Mouse (Mus musculus) adrenal gland, postnatal 36 days (tissue): ENCODE results near the gene Igf2bp1. TPM values are rescaled to one million over a fixed set of nuclear protein-coding genes. Genes with fewer than 3 reads are reported as not detected.

Experiments used
- DNase-seq, 2 experiments: peaks; one replicate each; pipeline ENCODE4 v3.0.0; 2021; ENCODE audit warnings: mixed read lengths in 1 of 2
- total RNA-seq, 2 experiments: library from RNA; stranded (reverse); gene quantifications; 2 replicates each; pipeline ENCODE4 v1.2.3; 2021

Igf2bp1 gene
- total RNA-seq, 2 experiments from 2014 or later: 2.1 to 4.7 TPM

DNA sequence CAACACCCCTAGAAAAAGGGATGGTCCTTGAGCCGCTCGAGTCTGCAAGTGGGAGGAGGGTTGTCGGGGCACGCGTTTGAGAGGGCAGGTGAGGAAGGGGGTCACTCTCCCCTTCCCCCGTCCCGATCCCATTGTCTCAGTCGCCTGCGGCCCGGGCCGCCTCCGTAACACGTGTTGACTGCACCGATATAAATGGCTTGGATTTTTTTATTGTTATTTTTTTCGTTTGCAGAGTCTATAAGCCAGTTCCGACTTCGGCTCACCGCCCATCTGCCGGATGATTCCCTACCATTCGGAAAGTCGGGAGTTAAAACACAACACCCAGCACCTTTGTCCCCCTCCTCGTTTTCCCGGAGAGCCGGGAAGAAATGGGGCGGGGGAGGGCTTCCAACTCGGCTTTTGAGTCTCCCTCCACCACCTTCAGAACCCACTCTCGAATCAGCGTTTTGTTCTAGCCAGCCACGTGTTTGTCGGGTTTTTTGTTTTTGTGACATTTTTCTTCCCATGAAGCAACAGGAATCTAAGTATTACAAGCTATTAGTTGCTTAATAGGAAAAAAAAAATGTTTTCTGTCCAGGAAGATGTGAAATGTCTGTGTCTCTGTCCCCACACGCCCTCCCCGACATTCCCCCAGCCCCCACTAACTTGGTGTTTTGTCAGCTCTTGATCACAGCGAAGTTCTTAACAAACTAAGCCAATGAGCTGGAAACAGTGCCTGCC is 1.9 kb upstream of the Igf2bp1 start:
- no peak for DNase-seq

DNA sequence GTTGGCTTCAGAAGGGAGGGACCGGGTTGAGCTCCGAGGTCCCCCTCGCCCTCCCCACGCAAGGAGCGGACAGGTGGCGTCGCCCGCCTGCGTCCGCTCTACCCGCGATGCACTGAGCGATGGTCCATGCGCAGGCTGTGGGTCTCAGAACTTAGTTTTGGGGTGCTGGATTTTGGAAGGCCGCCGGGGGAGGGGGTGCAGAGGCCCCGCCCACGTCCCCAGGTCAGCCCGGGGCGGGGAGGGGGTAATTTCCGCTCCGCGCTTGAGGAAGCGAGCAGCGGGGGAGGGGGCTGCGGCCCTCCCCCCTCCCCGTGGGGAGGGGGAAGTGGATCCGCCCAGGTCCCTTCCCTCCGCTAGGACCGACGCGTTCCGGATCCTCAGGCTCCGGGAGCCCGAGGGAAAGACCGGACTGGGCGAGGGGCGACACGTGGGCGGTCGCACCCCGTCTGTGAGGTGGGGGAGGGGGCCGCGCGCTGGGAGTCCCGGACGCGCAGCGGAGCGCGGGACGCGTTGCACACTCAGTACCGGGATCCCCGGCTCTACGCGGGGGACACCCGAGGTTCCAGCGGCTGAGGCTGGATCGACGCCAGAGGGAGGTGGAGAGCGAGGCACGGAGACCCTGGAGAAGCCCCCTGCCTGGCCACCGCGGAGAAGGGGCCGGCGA is 1.2 kb upstream of the Igf2bp1 start:
- DNase-seq: no peak

DNA sequence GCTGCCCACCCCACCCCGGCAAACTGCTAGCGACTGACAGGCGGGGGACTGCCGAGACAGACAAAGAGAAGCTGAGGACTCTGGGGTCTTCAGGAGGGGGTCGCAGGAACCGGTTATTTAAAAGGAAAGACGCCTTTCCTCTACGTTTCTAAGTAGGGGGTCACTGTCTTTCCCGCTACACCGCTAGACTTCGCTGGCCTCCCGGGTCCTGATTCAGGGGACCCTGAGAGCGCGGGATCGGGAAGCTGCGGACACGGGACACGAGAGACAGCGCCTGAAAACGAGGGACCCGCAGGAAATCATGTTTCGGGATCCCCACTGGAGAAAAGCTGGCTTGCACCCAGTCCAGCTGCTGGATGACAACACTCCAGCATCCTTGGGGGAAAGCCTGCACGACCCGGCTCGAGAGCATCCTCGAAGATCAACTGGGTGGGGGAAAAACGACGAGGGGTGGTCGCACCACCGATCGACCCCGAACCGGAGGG is 669 bp upstream of the Igf2bp1 start:
- DNase-seq: no peak

DNA sequence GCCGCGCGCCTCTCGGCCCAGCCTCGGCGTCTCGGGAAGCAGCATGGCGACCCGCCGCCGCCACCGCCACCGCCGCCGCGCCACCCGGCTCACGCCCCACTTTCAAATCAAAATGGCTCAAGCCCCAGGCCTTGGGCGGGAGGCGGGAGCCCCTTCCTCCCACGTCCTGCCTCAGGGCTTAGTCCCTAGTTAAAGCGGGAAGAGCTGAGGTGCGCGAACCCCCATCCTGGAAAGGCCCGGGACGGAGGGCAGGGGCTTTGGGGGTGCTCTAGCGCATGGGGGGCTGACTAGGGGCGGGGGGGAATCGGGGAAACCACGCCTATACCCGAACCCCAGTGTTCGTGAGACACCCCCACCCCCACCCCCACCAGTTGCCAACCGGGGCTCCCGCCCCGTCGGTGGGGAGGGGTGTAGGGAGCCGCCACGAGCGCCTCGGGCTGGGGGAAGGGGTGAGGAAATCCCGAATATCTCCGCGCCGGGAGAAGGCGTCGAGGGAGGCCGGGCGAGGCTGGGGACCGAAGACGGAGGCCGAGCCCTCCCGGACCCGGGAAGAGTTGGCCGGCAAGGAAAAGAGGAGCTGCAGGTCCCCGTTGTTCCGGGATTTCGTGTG is 842 bp downstream of the Igf2bp1 start:
- DNase-seq: peak in 1 of 2 experiments; percentile 25

DNA sequence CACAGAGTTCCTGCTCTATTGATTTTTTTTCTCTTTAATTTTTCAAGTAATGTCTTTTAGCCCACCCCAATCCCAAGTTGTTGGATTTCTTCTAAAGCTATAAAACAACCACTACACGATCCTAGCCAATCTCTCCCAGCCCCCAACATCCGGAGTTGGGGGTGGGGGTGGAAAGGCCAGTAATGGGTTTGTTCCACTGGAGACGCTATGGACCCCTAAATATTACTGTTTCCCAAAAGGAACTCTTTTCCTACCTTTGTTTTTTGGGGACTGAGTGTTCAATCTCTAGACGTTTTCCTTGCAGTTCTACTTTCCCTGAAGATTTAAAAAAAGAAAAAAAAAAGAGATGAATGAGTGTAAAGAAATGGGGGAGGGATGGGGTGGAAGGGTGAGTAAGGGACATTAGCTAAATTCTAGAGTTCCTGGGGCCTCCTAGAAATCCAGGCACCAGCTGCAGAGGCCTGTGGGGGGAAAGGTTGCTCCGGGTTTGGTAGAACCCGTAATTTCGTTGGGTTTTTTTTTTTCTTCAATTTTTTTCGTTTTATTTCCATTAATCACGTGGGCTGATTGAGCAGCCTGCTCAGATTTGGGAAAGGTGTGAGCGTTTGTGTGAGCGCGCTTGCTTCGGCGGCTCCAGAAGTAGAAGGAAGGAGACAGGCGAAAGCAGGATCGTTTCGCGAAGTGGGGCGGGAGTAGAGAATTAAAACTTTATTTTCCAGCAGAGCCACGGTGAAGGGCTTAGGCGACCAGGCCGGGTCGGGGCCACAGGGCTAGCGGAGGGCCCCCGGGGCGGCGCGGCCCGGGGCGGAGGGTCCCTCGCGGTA is 1.6 kb downstream of the Igf2bp1 start:
- no peak for DNase-seq

DNA sequence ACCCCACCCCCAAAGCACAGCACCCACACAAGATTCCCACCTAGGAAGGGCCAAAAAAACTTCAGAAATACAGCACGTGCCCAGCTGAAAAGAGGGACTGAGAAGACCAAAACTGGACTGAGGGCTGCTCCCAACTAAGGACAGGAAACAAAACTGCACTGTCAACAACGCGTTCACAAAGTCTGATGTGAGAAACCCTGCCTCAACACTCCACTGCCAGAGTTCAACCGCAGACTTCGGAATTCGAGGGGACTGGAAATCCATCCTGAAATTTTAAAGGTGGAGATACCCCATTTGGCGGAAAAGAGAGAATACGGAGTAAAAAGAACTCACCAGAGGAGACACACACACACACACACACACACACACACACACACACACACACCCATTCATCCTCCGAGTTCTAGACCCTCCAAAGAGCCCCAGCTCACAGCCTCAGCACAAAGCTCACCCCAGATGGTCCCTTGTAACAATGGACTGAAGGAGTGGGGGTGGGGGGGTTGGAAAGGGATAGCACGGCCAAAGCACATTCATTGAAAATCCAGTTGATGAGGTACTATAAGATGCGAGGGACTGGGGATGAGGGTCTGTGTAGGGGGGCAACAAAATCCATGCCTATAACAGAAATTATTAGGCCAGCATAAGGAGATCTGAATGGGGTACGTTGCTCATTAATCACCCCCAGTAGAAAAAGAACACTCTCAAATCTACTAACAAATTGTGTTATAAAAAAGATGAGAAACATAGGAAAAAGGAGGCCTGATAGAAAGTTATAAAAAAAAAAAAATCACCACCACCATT is 2.4 kb downstream of the Igf2bp1 start:
- DNase-seq: no peak

DNA sequence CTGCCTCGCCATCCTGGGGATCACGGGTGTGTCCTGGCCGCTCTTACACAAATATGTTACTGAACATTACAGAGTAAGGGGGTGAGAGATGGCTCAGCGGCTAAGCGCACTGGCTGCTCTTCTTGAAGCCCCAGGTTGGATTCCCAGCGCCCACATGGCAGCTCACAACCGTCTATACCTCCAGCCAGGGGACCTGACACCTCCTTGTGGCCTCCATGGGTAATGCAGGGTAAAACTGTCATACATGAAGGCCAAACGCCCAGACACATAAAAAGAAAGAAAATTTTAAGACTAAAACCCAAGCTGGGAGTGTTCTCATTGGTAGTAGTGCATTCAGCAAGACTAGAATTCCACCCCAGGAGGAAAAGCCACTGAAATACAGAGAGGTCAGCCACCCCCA is 11.6 kb downstream of the Igf2bp1 start:
- DNase-seq: no peak

DNA sequence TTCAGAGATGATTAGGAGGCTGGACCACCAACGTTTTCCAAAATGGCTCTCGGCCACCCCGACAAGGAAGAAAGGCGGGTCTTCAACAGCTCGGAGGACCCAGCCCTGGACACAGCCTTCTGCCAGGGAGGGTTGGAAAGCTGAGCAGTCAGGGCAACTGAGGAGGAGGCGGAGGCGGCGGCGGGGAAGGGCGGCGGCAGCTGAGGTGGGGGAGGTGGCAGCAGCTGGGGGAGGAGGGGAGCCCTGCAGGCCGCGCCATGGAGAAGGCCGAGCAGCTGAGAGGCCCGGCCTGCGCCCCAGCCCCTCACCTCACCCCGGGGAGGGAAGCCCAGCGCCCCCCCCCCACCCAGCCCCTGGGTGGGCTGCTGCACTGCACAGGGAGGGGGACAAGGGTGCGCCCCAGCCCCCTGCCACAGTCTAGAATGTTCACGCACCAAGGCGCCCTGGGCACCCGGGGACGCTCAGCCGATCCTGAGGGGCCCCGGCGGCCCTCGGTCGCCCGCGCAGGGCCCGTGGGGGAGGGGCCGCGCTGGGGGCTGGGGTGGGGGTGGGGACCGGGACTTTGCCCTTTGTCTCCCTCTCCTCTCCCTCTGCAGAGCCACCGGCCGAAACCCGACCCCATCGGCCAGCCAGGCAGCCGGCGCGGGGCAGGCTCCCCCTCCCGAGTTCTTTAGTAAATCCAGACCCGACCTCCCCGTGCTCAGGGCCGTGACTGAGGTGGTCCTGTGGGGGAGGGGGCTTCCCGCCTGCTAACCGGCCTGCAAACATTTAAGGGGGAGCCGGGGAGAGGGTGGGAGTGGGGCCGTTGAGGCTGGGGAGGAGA is 14.6 kb downstream of the Igf2bp1 start:
- peak; percentile 13 to 48 for DNase-seq

DNA sequence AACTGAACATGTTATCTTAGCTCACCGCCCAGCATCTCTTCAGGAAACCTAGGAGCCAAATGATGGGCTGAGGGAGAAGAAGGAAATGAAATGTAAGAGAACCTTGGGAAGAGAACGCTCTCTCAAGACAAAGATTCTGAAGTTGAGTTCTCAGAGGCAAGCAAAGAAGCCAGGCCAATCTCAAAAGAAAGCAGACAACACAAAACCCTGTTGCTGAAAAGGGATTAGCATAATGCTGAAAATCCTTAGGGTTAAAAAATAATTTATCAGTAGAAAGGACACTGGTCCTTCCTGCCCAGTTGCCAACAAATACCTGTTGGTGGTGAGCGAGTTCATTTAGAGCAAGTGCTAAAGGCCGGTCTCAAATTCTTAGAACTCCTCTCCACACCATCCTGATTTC is 15.3 kb downstream of the Igf2bp1 start:
- DNase-seq: no peak

DNA sequence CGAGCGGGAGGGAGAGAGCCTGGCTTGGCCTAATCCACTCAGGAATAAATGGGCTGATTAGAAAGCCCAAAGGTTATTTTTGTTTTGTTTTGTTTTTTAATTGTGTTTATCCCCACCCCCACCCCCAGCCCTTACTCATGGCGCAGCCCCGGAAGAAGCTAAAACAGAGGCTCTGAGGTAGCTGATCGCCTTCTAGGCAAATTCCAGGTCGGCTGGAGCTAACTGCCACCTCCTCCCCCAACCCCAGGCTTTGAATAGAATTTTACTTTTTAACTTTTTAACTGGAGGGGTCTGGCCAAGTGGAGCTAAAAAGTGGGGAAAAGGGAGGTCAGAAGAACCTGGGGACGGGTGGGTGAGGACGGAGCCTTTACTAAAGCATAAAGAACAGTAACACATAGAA is 15.9 kb downstream of the Igf2bp1 start:
- DNase-seq: no peak

DNA sequence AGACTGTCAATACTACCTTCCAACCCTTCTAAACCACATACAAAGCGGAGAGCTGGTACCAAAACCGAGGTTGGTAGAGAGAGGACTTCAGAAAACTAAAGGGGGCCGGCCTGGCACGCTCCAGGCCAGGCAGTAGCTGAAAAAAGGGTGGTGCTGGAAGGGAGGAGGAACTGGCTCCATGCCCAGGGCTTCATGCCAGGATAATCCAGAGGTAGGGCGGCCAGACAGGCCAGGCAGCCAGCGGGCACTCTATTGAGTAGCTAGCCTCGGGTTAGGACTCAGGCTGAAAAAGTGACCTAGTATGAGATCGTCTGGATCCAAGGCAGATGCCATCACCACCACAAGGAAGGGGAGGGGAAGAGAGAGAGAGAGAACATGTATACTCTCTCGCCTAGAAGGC is 17.2 kb downstream of the Igf2bp1 start:
- DNase-seq: peak; percentile 82 to 83

DNA sequence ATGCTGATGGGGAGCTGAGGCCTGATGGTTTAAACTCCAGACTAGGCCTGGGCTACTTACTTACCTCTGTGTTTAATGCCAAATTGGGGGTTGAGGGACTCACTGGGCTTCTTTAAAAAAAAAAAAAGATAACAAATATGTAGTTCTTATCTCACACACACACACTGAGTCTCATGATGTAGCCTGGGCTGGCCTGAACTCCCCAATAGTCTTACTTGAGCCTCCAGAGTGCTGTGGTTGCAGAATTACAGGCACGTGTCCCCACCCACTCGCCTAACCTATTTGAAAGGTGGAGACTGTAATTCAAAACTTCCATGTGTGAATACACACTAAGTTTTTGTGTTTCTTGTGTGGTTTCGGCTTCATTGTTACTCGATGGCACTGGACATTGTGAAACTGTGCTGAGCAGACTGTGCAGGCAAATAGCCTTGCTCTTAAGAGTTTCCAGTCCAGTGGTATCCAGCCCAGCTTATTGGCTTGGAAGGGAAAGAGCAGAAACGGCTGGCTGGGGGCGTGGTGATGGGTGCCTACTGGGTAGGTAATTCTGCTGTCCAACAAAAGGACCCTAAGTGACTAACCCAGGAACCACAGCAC is 17.8 kb downstream of the Igf2bp1 start:
- DNase-seq: peak in 1 of 2 experiments; percentile 10

DNA sequence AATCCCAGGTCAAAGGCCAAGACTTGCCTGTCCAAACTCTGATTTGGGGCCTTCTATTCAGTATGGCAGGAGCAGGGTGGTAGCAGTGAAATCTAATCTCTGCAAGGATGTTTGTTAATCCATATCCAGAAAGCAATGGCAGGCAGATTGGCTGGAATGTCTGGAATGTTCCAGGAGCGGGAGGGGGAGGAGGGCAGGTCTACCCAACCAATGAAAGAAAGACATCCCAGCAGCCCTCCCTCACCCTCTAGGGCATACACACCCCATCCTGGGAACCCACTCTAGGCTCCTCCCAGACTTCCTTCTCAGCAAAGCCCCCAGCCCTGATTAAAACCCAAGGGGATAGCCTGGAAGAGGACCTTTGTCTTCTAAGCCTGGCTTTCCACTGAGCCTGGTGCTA is 23.3 kb downstream of the Igf2bp1 start:
- DNase-seq: no peak

DNA sequence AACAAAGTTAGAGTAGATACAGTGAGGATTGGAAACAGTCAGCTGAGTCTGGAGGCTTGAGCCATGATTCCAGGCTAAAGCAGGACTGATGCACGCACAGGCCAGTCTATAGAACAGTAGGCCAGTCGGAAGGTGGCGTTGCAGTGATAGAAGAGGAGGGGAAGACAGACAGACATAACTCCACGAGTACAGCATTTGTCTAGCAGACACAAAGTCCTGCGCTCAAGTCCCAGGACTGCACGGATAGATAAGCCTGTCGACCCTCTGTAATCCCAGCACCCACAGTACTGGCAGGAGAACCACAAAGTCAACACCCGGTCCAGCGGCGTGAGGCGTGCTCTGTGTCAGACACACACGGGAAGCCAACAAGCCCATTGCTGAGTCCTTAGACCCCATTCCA is 23.9 kb downstream of the Igf2bp1 start:
- DNase-seq: no peak

DNA sequence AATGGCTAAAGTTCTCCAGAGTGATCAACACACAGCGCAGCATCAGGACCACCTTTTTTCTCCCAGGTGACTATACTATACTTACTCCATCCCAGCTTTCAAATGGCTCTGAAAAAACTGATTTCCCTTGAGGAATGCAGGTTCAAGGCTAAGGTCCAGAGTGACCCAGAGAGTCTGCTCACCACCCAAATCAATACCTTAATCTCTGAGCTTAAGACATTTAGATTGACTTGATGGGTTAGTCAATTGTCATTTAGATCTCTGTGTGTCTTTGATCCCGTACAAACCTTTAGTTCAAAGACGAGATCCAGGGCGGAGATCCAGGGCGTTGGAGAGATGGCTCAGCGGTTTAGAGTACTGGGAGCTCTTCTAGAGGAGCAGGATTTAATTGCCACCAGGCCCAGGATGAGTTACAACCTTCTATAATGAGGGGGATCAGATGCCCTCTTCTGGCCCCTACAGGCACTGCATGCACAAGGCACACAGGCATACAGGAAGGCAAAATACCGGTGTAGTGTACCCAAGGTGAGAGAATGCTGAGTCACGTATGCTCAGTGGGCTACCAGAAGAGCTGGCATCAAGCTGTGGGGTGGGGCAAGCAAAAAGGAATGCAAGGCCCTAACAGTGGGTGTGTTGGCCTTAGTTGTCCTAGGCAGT is 24.9 kb downstream of the Igf2bp1 start:
- peak; percentile 26 to 36 for DNase-seq

DNA sequence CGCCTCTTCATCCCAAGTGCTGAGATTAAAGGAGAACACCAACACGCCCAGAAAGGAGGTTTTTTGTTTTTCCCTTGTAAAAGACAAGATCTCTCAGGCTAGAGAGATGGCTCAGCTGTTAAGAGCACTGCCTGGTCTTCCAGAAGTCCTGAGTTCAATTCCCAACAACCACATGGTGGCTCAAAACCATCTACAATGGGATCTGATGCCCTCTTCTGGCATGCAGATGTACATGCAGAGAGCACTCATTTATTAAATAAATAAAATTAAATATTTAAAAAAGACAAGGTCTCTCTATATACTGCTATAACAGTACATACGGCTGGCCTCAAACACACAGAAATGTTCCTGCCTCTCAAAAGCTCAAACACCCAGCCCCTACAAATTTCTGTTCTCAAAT is 27.3 kb downstream of the Igf2bp1 start:
- DNase-seq: no peak

DNA sequence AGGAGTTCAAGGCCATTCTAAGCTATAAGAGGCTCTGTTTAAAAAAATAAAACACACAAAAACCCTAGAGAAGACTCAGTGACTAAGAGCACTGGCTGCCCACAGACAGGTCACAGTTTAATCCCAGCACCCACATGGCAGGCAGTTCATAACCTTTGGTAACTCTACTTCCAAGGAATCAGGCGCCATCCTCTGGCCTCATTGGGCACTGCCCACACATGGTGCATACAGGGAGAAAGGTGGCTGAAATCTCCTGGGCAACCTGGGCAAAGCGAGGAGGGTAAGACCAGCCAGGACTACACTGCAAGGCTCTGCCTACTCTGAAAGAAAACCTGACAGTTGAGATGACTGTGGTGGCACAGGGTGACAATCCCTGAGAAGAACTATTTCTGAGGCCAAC is 29.4 kb downstream of the Igf2bp1 start:
- no peak for DNase-seq

DNA sequence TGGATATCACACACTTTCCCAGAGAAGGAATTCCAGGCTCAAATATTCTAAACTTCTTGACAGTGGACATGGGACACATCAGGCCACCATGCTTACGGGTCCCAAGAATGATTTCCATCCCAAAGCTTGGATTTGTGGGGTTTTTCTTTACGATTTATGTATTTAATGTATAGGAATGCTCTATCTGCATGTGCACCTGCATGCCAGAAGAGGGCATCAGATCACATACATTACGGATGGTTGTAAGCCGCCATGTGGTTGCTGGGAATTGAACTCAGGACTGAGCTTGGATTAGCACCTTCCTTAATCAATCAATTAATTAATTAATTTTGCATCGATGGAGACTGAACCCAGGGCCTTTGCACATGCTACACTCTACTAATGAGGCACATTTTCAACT is 30.0 kb downstream of the Igf2bp1 start:
- no peak for DNase-seq

DNA sequence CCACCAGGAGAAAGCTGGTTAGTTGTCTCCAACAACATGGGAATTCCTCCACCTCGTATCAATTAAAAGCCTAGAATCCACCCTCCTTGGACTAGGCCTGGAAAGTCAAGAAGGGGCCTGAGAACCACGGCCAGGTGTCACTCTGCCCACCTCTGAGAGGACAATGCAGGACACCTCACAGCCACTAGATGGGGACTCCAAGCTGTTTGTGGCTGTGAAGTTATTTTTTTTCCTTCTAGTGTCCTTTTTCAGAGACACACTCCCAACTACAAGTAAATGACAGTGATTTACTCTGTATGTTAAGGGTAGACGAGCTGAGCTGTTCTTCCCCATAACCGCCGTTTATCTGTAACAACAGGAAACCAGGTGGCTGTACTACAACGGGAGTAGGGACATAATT is 32.6 kb downstream of the Igf2bp1 start:
- DNase-seq: no peak

DNA sequence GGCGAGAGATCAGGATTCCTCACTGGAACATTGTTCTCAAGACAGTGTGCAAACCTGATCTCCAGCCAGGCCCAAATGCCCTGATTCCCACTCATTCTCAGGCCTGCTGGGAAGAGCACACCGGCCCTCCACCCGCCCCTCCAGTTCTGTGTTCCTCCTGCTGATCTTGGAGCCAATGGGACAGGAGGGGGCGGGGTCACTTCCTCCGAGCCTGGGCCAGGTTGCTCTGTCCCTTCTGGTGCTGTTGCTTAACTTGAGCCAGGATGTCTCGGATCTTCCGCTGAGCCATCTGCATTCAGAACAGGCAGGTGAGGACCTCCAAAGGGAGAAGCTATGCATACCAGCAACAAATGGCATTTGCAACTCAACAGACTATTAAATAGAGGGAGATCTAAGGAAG is 42.4 kb downstream of the Igf2bp1 start:
- DNase-seq: no peak
